Mouse (Mus musculus): ENCODE results near the gene Amz2.

- TF ChIP-seq CTCF (IDR thresholded peaks at IDR 0.05; ENCODE audit: low read depth): peak; percentile 79
- no peak for TF ChIP-seq EP300 (IDR thresholded peaks at IDR 0.05; ENCODE audit: low read depth)
These were observed 18.9 kb downstream of the Amz2 start for GRCm38 (mm10) chr11:109444600-109444999.

All from liver, embryonic 14.5 days (tissue).